Comparison of ENCODE assay signal across 8 mouse cellular contexts in the genomic region with DNA sequence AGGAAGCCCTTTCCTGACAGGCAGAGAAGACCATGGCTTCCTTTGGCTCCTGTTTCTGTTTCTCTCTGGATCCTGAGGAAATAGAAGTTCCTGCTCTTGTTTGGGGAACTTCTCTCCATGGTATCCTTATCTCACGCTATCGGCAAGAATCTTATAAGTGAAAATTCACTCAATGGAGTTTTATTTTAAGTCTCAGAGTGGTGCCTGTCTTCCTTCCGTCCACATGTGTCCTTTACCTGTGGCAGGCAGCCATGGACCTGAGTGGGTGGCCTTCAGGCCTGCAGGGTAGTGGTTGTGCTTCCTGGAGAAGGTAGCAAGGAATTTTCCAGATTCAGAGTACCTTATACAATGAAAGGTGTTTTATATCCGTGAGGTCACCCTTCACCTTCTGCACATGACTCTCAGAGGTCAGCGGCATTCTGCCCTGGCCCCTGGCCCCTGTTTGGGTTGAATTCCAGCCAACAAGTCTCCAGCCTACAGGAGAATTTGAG.
A peak's percentile ranks its signal among the peaks of the same experiment; 100 is the strongest.
DNase-seq lines count a peak whose midpoint lies in the region; ATAC-seq and TF ChIP-seq lines count a peak whose summit lies in the region.

No protein-coding gene starts in this region.

- no peak for DNase-seq in embryonic facial prominence, embryonic 11.5 days (ENCODE audit: low spot score)
- no peak for DNase-seq in limb, embryonic 14.5 days (ENCODE audit: low spot score)
- no peak for DNase-seq in thymus, postnatal 0 days (ENCODE audit: low spot score)
- no peak for DNase-seq in ovary, postnatal 14 days (ENCODE audit: low spot score)
- DNase-seq in layer of hippocampus, adult 9-11 months, result no peak
- DNase-seq in adrenal gland, postnatal 14 days, result no peak

- no peaks in the 10 kb centered on the region for H3K27me3 ChIP-seq in ES-Bruce4 (ENCODE audit: control insufficient read depth, insufficient read depth, low read length, poor library complexity, severe bottlenecking)
- no peaks in the 10 kb centered on the region for H3K27me3 ChIP-seq in embryonic facial prominence, embryonic 11.5 days (ENCODE audit: control insufficient read depth, insufficient read depth, low read length)
- H3K27me3 ChIP-seq in hindbrain, embryonic 13.5 days, result peaks cover 41% of the 10 kb centered on the region
- no peaks in the 10 kb centered on the region for H3K27me3 ChIP-seq in limb, embryonic 14.5 days (ENCODE audit: control insufficient read depth, insufficient read depth, low read length)

- H3K4me1 ChIP-seq in ES-Bruce4 (ENCODE audit: control insufficient read depth, insufficient read depth, low read length), result peaks cover 10% of the 10 kb centered on the region
- peaks cover 5% of the 10 kb centered on the region; the same call in 1 of the 2 replicates for H3K4me1 ChIP-seq in embryonic facial prominence, embryonic 11.5 days (ENCODE audit: control insufficient read depth, insufficient read depth, low read length)
- peaks cover 28% of the 10 kb centered on the region for H3K4me1 ChIP-seq in hindbrain, embryonic 13.5 days (replicated peaks)
- H3K4me1 ChIP-seq in limb, embryonic 14.5 days (ENCODE audit: control insufficient read depth, insufficient read depth, low read length), result peaks cover 68% of the 10 kb centered on the region

- H3K9me3 ChIP-seq in ES-Bruce4 (replicated peaks; ENCODE audit: control insufficient read depth, insufficient read depth, low read length, poor library complexity, severe bottlenecking), result no peaks in the 10 kb centered on the region
- no peaks in the 10 kb centered on the region for H3K9me3 ChIP-seq in embryonic facial prominence, embryonic 11.5 days (replicated peaks; ENCODE audit: control insufficient read depth, low read length)
- H3K9me3 ChIP-seq in hindbrain, embryonic 13.5 days, result no peaks in the 10 kb centered on the region
- H3K9me3 ChIP-seq in limb, embryonic 14.5 days (ENCODE audit: control insufficient read depth, low read length), result no peaks in the 10 kb centered on the region

- no peak for TF ChIP-seq CTCF in ES-Bruce4 (IDR thresholded peaks at IDR 0.05; ENCODE audit: low read depth, low read length)

- TF ChIP-seq EP300 in ES-Bruce4 (IDR thresholded peaks at IDR 0.05; ENCODE audit: insufficient read depth, low read depth, low read length), result no peak

- peak overlapping the region; percentile 19; the same call in 1 of the 2 replicates for H3K4me2 ChIP-seq in embryonic facial prominence, embryonic 11.5 days (ENCODE audit: low read depth, low read length)
- H3K4me2 ChIP-seq in hindbrain, embryonic 13.5 days, result peak overlapping the region; percentile 37
- peak overlapping the region; percentile 55 for H3K4me2 ChIP-seq in limb, embryonic 14.5 days (replicated peaks; ENCODE audit: low read depth, low read length, severe bottlenecking)

- WGBS in embryonic facial prominence, embryonic 11.5 days, result 41% methylated on average over 5 of the region's 5 CpGs
- WGBS in hindbrain, embryonic 13.5 days, result 55% methylated on average over 5 of the region's 5 CpGs
- 24% methylated on average over 5 of the region's 5 CpGs for WGBS in limb, embryonic 14.5 days

- peak overlapping the region; percentile 66; the same call in 1 of the 2 replicates for H3K27ac ChIP-seq in ES-Bruce4 (ENCODE audit: insufficient read depth, low read length)
- H3K27ac ChIP-seq in embryonic facial prominence, embryonic 11.5 days (replicated peaks; ENCODE audit: low read depth, low read length), result peak overlapping the region; percentile 69
- H3K27ac ChIP-seq in hindbrain, embryonic 13.5 days, result peak overlapping the region; percentile 70; the same call in 1 of the 2 replicates
- H3K27ac ChIP-seq in limb, embryonic 14.5 days (replicated peaks; ENCODE audit: low read depth, low read length), result peak overlapping the region; percentile 76

- H3K9ac ChIP-seq in ES-Bruce4 (ENCODE audit: low read depth, poor library complexity, severe bottlenecking), result peak overlapping the region; percentile 26; the same call in 1 of the 2 replicates
- peak overlapping the region; percentile 39 for H3K9ac ChIP-seq in embryonic facial prominence, embryonic 11.5 days (replicated peaks; ENCODE audit: low read length)
- peak overlapping the region; percentile 31; the same call in 1 of the 2 replicates for H3K9ac ChIP-seq in hindbrain, embryonic 13.5 days
- peak overlapping the region; percentile 47 for H3K9ac ChIP-seq in limb, embryonic 14.5 days (ENCODE audit: low read depth, low read length, severe bottlenecking)

- H3K4me3 ChIP-seq in ES-Bruce4 (ENCODE audit: low read depth, low read length), result no peak overlapping the region
- H3K4me3 ChIP-seq in embryonic facial prominence, embryonic 11.5 days (ENCODE audit: low read depth, low read length), result no peak overlapping the region; the same call in 1 of the 2 replicates
- no peak overlapping the region for H3K4me3 ChIP-seq in hindbrain, embryonic 13.5 days
- H3K4me3 ChIP-seq in limb, embryonic 14.5 days (replicated peaks; ENCODE audit: low read length), result peak overlapping the region; percentile 41

- no peak for TF ChIP-seq POLR2A in ES-Bruce4 (IDR thresholded peaks at IDR 0.05; ENCODE audit: insufficient read depth, low read length)
- no peak for TF ChIP-seq POLR2A in limb, embryonic 14.5 days (IDR thresholded peaks at IDR 0.05; ENCODE audit: borderline replicate concordance, extremely low read depth, insufficient read depth, insufficient read length)

- no peak for ATAC-seq in embryonic facial prominence, embryonic 11.5 days (replicated peaks; ENCODE audit: insufficient number of reproducible peaks, low FRiP score, low TSS enrichment, low read depth)
- ATAC-seq in hindbrain, embryonic 13.5 days (ENCODE audit: low FRiP score), result no peak
- ATAC-seq in limb, embryonic 14.5 days (ENCODE audit: low FRiP score, low read depth), result no peak

- peaks cover 11% of the 10 kb centered on the region; the same call in 1 of the 2 replicates for H3K36me3 ChIP-seq in ES-Bruce4 (ENCODE audit: control insufficient read depth, insufficient read depth, low read length, poor library complexity, severe bottlenecking)
- no peaks in the 10 kb centered on the region; the same call in 1 of the 2 replicates for H3K36me3 ChIP-seq in embryonic facial prominence, embryonic 11.5 days (replicated peaks; ENCODE audit: control insufficient read depth, insufficient read depth, low read depth, low read length)
- H3K36me3 ChIP-seq in hindbrain, embryonic 13.5 days, result 0 out of 2 replicates have a peak, but pooled peaks cover 4% of the 10 kb centered on the region
- peaks cover 17% of the 10 kb centered on the region for H3K36me3 ChIP-seq in limb, embryonic 14.5 days (ENCODE audit: control insufficient read depth, insufficient read depth, low read length)
